Mouse (Mus musculus): ENCODE results near the gene Iqcb1. TPM values are rescaled to one million over a fixed set of nuclear protein-coding genes. Genes with fewer than 3 reads are reported as not detected.

The Iqcb1 gene
- polyA plus RNA-seq, 1 experiment from 2014 or later, result 40.0 TPM

DNA sequence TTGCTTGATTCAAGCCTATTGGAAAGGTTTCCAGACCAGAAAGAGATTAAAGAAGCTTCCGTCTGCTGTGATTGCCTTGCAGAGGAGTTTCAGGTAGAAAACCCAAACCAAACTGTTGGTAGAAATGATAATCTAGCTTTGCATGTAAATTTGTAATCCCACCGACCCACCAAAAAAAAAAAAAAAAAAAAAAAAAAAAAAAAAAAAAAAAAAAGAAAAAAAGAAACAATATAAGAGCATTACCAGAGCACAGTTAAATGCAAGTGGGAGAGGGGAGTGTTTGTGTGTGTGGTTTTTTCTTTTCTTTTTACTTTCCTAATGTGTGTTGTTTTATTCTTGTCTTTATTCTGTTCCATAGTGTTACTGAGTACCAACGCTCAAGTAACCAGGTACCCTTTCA lies 23.0 kb downstream of the Iqcb1 start:
- H3K4me3 ChIP-seq (ENCODE audit: low read length), result no peak overlapping the region
- no peak overlapping the region for H3K27ac ChIP-seq (ENCODE audit: low read depth, low read length)
- H3K4me1 ChIP-seq (ENCODE audit: control insufficient read depth, insufficient read depth, low read length), result no peaks in the 10 kb centered on the region
- H3K27me3 ChIP-seq (ENCODE audit: control insufficient read depth, insufficient read depth, low read length), result no peaks in the 10 kb centered on the region
- H3K36me3 ChIP-seq (ENCODE audit: control insufficient read depth, insufficient read depth, low read length), result peaks cover 27% of the 10 kb centered on the region
- no peak for ATAC-seq (ENCODE audit: low FRiP score, low TSS enrichment)
- WGBS, result 97% methylated on average over 3 of the region's 3 CpGs
- no peaks in the 10 kb centered on the region for H3K9me3 ChIP-seq (ENCODE audit: control insufficient read depth, low read length)
- no peak overlapping the region for H3K4me2 ChIP-seq (replicated peaks; ENCODE audit: low read depth, low read length)
- no peak overlapping the region for H3K9ac ChIP-seq (ENCODE audit: low read depth, low read length)

DNA sequence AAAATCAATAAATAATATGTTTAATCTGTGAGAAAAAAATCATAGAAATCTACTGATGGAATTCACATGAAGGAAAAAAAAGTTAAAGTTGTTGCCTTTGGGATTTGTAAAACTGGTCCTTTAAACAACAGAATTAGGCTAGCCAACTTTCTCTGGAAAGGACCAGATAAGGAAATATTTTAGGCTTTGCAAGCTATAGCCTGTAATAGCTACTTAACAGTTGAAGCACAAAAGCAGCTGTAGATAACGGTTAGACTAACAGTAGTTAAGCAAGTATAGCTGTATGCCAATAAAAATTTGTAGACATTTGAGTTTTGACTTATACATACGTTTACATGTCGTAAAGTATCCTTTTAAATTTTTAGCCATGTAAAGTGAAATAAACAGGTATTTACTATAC lies 35.4 kb downstream of the Iqcb1 start:
- Histone ChIP-seq H3K4me1 (ENCODE audit: control insufficient read depth, insufficient read depth, low read length) (no peaks in the 10 kb centered on the region), H3K36me3 (ENCODE audit: control insufficient read depth, insufficient read depth, low read length) (peaks cover 48% of the 10 kb centered on the region), H3K9ac (ENCODE audit: low read depth, low read length) (no peak overlapping the region), H3K27ac (ENCODE audit: low read depth, low read length) (no peak overlapping the region), H3K4me2 (replicated peaks; ENCODE audit: low read depth, low read length) (no peak overlapping the region), H3K4me3 (ENCODE audit: low read length) (no peak overlapping the region), H3K27me3 (ENCODE audit: control insufficient read depth, insufficient read depth, low read length) (no peaks in the 10 kb centered on the region), H3K9me3 (ENCODE audit: control insufficient read depth, low read length) (no peaks in the 10 kb centered on the region)
- ATAC-seq (ENCODE audit: low FRiP score, low TSS enrichment), result no peak
- WGBS, result 94% methylated on average over 3 of the region's 3 CpGs

DNA sequence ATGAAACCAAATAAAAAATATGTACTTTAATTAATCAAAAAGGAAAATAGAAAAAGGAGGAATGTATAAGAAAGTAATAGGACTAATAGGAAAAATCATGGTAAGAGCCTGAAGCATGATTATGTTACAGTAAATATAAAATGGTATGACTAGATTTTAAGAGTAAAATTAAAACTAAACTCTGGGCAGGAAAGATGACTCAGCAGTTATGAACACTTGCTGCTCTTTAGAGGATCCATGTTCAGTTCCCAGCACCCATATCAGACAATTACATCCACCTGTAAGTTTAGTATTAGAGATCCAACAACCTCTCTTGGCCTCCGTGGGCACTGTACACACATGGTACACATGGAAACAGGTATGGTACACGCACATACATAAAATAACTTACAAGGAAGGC lies 41.3 kb downstream of the Iqcb1 start:
- peaks cover 47% of the 10 kb centered on the region for H3K36me3 ChIP-seq (ENCODE audit: control insufficient read depth, insufficient read depth, low read length)

DNA sequence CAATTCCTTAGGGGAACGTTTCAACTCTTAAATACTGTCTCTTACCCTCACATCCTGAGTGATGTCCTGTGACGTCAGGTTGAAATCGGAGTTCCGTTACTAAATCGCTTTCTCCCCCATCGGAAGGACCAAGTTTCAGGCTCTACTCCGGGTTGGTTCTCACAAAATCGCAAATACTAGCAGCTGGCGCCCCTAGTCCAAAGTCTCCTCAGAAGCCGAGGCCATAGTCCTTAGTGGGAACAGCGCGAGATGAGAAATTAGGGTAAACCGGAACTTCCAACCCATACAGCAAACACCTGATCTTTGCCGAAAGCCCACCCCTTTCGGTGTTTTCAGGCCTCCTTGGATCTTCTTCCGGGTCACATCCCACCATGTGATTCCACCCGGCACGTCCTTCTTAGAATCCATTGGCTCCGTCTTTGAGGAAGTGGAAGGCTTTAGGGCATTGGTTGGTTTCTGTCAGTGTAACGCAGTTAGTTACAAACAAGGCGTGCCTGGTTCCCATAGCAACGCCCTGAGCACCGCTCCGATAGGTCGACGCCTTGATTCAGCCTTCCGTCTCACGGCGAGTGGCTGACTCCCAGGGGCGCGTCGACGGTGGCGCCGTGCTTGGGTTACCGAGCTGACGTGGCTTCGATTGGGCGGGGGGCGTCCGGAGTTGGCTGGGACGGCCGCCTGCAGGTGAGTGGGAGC lies 46.5 kb downstream of the Iqcb1 start, which contains the start of the genes Eaf2 and Golgb1:
Gene Eaf2, minus strand, starts transcription at position 421 of the 693 bp plus-strand sequence.
Gene Golgb1, plus strand, starts transcription at position 558 of the 693 bp plus-strand sequence.
- Histone ChIP-seq H3K4me2 (replicated peaks; ENCODE audit: low read depth, low read length) (peak within 1 kb of the TSS; percentile 67), H3K27ac (ENCODE audit: low read depth, low read length) (peak within 1 kb of the TSS; percentile 77), H3K4me1 (ENCODE audit: control insufficient read depth, insufficient read depth, low read length) (no peaks in the 10 kb centered on the region; the same call in 1 of the 2 replicates), H3K36me3 (ENCODE audit: control insufficient read depth, insufficient read depth, low read length) (peaks cover 15% of the 10 kb centered on the region), H3K9ac (ENCODE audit: low read depth, low read length) (peak within 1 kb of the TSS; percentile 86), H3K9me3 (ENCODE audit: control insufficient read depth, low read length) (no peaks in the 10 kb centered on the region), H3K4me3 (ENCODE audit: low read length) (peak within 1 kb of the TSS; percentile 89), H3K27me3 (ENCODE audit: control insufficient read depth, insufficient read depth, low read length) (no peaks in the 10 kb centered on the region)
- under 1% methylated on average over 43 of the region's 43 CpGs for WGBS
- ATAC-seq (ENCODE audit: low FRiP score, low TSS enrichment), result peak; percentile 100

More for the DNA sequence above, 41.3 kb downstream of the Iqcb1 start:
- Histone ChIP-seq H3K9me3 (ENCODE audit: control insufficient read depth, low read length) (no peaks in the 10 kb centered on the region), H3K27ac (ENCODE audit: low read depth, low read length) (no peak overlapping the region), H3K27me3 (ENCODE audit: control insufficient read depth, insufficient read depth, low read length) (no peaks in the 10 kb centered on the region), H3K9ac (ENCODE audit: low read depth, low read length) (no peak overlapping the region), H3K4me3 (ENCODE audit: low read length) (no peak overlapping the region), H3K4me1 (ENCODE audit: control insufficient read depth, insufficient read depth, low read length) (no peaks in the 10 kb centered on the region), H3K4me2 (replicated peaks; ENCODE audit: low read depth, low read length) (no peak overlapping the region)
- 93% methylated on average over 2 of the region's 2 CpGs for WGBS
- no peak for ATAC-seq (ENCODE audit: low FRiP score, low TSS enrichment)

DNA sequence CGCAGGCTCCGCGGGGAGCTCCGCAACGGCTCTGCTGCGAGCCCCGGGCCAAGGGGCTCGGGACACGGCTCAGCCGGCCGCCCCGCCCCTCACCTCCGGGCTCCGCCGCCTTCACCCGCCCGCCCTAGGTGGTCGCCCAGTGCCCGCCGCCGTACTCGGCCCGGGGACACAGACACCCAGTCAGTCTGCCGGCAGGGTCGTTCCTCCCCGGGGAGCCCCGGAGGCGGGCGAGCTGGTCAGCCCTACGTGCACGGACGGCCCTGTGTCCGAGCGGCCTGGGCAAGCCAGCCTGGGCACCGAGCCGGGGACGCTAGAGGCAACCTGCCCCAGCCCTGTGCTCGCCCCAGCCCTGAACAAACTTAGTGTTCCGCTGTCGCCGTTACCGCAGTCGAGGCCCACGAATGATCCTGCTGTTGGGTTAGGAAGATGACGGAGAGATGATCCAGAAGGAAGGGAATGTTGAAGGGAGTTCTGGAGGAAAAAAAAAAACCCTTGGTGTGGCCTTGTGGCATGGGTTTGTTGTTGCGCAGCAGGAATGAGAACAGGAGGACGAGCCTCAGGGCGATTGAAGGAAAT lies 47.2 kb downstream of the Iqcb1 start:
- Histone ChIP-seq H3K4me1 (ENCODE audit: control insufficient read depth, insufficient read depth, low read length) (no peaks in the 10 kb centered on the region; the same call in 1 of the 2 replicates), H3K4me2 (replicated peaks; ENCODE audit: low read depth, low read length) (peak overlapping the region; percentile 67), H3K9ac (ENCODE audit: low read depth, low read length) (peak overlapping the region; percentile 86), H3K4me3 (ENCODE audit: low read length) (peak overlapping the region; percentile 89), H3K27ac (ENCODE audit: low read depth, low read length) (peak overlapping the region; percentile 77), H3K9me3 (ENCODE audit: control insufficient read depth, low read length) (no peaks in the 10 kb centered on the region), H3K27me3 (ENCODE audit: control insufficient read depth, insufficient read depth, low read length) (no peaks in the 10 kb centered on the region), H3K36me3 (ENCODE audit: control insufficient read depth, insufficient read depth, low read length) (peaks cover 14% of the 10 kb centered on the region)
- ATAC-seq (ENCODE audit: low FRiP score, low TSS enrichment), result no peak; the same call in 1 of the 2 replicates
- WGBS, result under 1% methylated on average over 35 of the region's 48 CpGs

DNA sequence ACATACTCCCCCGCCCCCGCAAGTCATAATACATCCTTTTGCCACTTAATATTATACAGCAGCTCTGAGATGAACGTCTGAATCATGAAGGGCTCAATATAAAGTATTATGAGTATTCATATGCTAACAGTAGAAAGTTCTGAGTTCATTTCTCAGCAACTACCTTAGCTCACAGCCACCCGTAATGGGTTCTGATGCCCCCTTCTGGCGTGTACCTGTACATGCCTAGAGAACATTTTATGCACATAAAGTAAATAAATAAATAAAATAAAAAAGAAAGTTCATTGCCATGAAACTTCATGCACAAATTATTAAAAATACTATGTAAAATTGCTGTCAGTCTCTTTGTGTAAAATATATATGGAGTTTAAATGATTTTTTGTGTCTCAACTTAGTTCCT lies 49.1 kb downstream of the Iqcb1 start:
- Histone ChIP-seq H3K9ac (ENCODE audit: low read depth, low read length) (no peak overlapping the region), H3K27me3 (ENCODE audit: control insufficient read depth, insufficient read depth, low read length) (no peaks in the 10 kb centered on the region), H3K4me2 (replicated peaks; ENCODE audit: low read depth, low read length) (no peak overlapping the region), H3K4me1 (ENCODE audit: control insufficient read depth, insufficient read depth, low read length) (no peaks in the 10 kb centered on the region; the same call in 1 of the 2 replicates), H3K9me3 (ENCODE audit: control insufficient read depth, low read length) (no peaks in the 10 kb centered on the region), H3K4me3 (ENCODE audit: low read length) (no peak overlapping the region), H3K27ac (ENCODE audit: low read depth, low read length) (no peak overlapping the region), H3K36me3 (ENCODE audit: control insufficient read depth, insufficient read depth, low read length) (peaks cover 1% of the 10 kb centered on the region)
- 78% methylated on average over 5 of the region's 5 CpGs for WGBS
- ATAC-seq (ENCODE audit: low FRiP score, low TSS enrichment), result no peak

DNA sequence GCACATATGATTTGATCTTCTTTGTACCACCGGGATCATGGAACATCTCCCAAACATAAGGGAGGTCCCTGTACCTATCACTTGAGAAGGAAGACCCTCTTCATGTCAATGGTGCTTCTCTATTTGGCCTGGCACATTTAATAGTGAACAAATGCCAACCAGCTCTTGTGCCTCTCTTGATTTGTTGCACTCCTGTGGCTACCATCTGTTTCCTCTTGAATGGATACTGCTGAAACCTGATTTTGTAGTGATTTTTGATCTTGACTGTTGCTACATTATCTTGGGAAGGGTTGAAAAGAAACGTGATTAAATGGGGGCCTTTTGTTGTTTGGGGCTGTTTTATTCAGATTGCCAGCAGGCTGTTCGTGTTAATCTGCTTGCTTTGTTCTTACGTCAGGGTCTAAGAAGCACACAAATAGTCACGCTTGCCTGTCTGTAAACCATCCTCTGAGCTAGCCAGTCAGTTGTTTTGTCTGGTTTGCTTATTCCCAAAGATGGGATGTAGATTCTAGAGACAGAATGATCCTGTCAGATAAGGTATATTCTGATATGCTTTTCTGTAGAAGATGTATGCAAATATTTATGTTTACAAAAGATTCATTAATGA lies 54.7 kb downstream of the Iqcb1 start:
- no peaks in the 10 kb centered on the region for H3K4me1 ChIP-seq (ENCODE audit: control insufficient read depth, insufficient read depth, low read length)
- H3K9ac ChIP-seq (ENCODE audit: low read depth, low read length), result no peak overlapping the region
- 76% methylated on average over 5 of the region's 5 CpGs for WGBS
- H3K27me3 ChIP-seq (ENCODE audit: control insufficient read depth, insufficient read depth, low read length), result no peaks in the 10 kb centered on the region
- H3K9me3 ChIP-seq (ENCODE audit: control insufficient read depth, low read length), result no peaks in the 10 kb centered on the region
- H3K4me3 ChIP-seq (ENCODE audit: low read length), result no peak overlapping the region
- H3K4me2 ChIP-seq (replicated peaks; ENCODE audit: low read depth, low read length), result no peak overlapping the region
- H3K36me3 ChIP-seq (ENCODE audit: control insufficient read depth, insufficient read depth, low read length), result peaks cover 8% of the 10 kb centered on the region
- no peak for ATAC-seq (ENCODE audit: low FRiP score, low TSS enrichment)
- H3K27ac ChIP-seq (ENCODE audit: low read depth, low read length), result no peak overlapping the region

DNA sequence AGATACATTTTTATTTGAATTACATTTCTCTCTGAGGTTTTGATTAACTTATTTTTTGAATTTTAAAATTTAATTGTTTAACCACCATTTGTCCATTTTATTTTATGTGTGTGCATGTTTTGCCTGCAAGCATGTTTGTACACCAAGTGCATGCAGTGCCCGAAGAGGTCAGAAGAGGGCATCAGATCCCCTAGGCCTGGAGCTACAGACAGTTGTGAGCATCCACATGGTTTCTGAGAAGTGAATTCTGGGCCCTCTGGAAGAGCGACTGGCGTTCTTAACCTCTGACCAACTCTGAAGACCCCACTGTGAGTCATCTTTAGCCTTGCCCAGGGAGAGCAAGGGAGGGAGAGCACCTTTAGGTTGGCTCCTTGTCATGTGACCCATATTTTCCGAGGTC lies 56.7 kb downstream of the Iqcb1 start:
- peaks cover 17% of the 10 kb centered on the region for H3K36me3 ChIP-seq (ENCODE audit: control insufficient read depth, insufficient read depth, low read length)
- no peak overlapping the region for H3K9ac ChIP-seq (ENCODE audit: low read depth, low read length)
- no peaks in the 10 kb centered on the region for H3K9me3 ChIP-seq (ENCODE audit: control insufficient read depth, low read length)
- no peak overlapping the region for H3K4me3 ChIP-seq (ENCODE audit: low read length)
- 86% methylated on average over 4 of the region's 4 CpGs for WGBS
- peak; percentile 39; the same call in 1 of the 2 replicates for ATAC-seq (ENCODE audit: low FRiP score, low TSS enrichment)
- no peaks in the 10 kb centered on the region for H3K4me1 ChIP-seq (ENCODE audit: control insufficient read depth, insufficient read depth, low read length)
- no peak overlapping the region for H3K4me2 ChIP-seq (replicated peaks; ENCODE audit: low read depth, low read length)
- H3K27ac ChIP-seq (ENCODE audit: low read depth, low read length), result no peak overlapping the region
- H3K27me3 ChIP-seq (ENCODE audit: control insufficient read depth, insufficient read depth, low read length), result no peaks in the 10 kb centered on the region

DNA sequence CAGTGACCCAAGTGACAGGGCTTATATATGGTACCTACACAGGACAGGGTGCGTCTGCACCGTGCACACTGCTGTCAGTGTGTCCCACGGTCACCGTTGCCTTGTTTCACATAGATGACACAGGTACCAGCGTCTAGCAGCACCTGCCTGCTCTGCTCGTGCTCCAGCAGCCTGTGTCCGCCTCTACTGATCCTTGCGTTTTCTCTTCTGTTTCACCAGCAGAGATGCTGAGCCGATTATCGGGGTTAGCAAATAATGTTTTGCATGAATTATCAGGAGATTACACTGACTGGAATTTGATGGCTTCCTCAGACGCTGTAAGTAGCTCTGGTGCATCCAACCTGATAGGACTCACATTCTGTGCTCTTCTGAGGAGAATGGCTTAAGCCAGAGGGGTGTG lies 57.7 kb downstream of the Iqcb1 start:
- Histone ChIP-seq H3K4me3 (ENCODE audit: low read length) (no peak overlapping the region), H3K36me3 (ENCODE audit: control insufficient read depth, insufficient read depth, low read length) (peaks cover 24% of the 10 kb centered on the region), H3K4me2 (replicated peaks; ENCODE audit: low read depth, low read length) (no peak overlapping the region), H3K27ac (ENCODE audit: low read depth, low read length) (no peak overlapping the region), H3K9ac (ENCODE audit: low read depth, low read length) (no peak overlapping the region), H3K9me3 (ENCODE audit: control insufficient read depth, low read length) (no peaks in the 10 kb centered on the region), H3K27me3 (ENCODE audit: control insufficient read depth, insufficient read depth, low read length) (no peaks in the 10 kb centered on the region), H3K4me1 (ENCODE audit: control insufficient read depth, insufficient read depth, low read length) (no peaks in the 10 kb centered on the region)
- 93% methylated on average over 11 of the region's 11 CpGs for WGBS
- no peak for ATAC-seq (ENCODE audit: low FRiP score, low TSS enrichment)
